Mouse (Mus musculus): Measurements from ENCODE around the gene Emilin2. TPM values are rescaled to one million over a fixed set of nuclear protein-coding genes. Genes with fewer than 3 reads are reported as not detected.

Emilin2 gene
- total RNA-seq, 4 experiments from 2014 or later: 4.1 to 8.7 (median 5.4) TPM

- DNase-seq: peak; percentile 49
Observed at GRCm38 (mm10) chr17:71299879-71300278, 11.9 kb downstream of the Emilin2 start.

GRCm38 (mm10) chr17:71294570-71294969, 17.2 kb downstream of the Emilin2 start:
- no peak for DNase-seq

GRCm38 (mm10) chr17:71292897-71293296, 18.9 kb downstream of the Emilin2 start:
- DNase-seq: no peak

- no peak for DNase-seq
Observed at GRCm38 (mm10) chr17:71291897-71292420, 19.8 kb downstream of the Emilin2 start.

GRCm38 (mm10) chr17:71290486-71291410, 21.0 kb downstream of the Emilin2 start:
- no peak for DNase-seq

GRCm38 (mm10) chr17:71289572-71290176, 22.1 kb downstream of the Emilin2 start:
- no peak for DNase-seq

GRCm38 (mm10) chr17:71288808-71289548, 22.8 kb downstream of the Emilin2 start:
- no peak for DNase-seq

GRCm38 (mm10) chr17:71288145-71288758, 23.5 kb downstream of the Emilin2 start:
- DNase-seq: no peak

GRCm38 (mm10) chr17:71287586-71287985, 24.2 kb downstream of the Emilin2 start:
- DNase-seq: no peak

- no peak for DNase-seq
Observed at GRCm38 (mm10) chr17:71285929-71286328, 25.8 kb downstream of the Emilin2 start.

GRCm38 (mm10) chr17:71284890-71285289, 26.9 kb downstream of the Emilin2 start:
- DNase-seq: no peak

- DNase-seq: no peak
Observed at GRCm38 (mm10) chr17:71283237-71283636, 28.5 kb downstream of the Emilin2 start.

- no peak for DNase-seq
Observed at GRCm38 (mm10) chr17:71282716-71283115, 29.1 kb downstream of the Emilin2 start.

GRCm38 (mm10) chr17:71277701-71278491, 33.9 kb downstream of the Emilin2 start:
- no peak for DNase-seq

GRCm38 (mm10) chr17:71276771-71277170, 35.0 kb downstream of the Emilin2 start:
- no peak for DNase-seq

- no peak for DNase-seq
Observed at GRCm38 (mm10) chr17:71273901-71274300, 37.9 kb downstream of the Emilin2 start.

- no peak for DNase-seq
Observed at GRCm38 (mm10) chr17:71268599-71268998, 43.2 kb downstream of the Emilin2 start.

- no peak for DNase-seq
Observed at GRCm38 (mm10) chr17:71268152-71268551, 43.6 kb downstream of the Emilin2 start.

GRCm38 (mm10) chr17:71267374-71267773, 44.4 kb downstream of the Emilin2 start:
- no peak for DNase-seq

- DNase-seq: no peak
Observed at GRCm38 (mm10) chr17:71265336-71266051, 46.3 kb downstream of the Emilin2 start.

GRCm38 (mm10) chr17:71264739-71265138, 47.0 kb downstream of the Emilin2 start:
- no peak for DNase-seq
